Mouse (Mus musculus): ENCODE measurements around the gene Ube2j1. TPM values are rescaled to one million over a fixed set of nuclear protein-coding genes. Genes with fewer than 3 reads are reported as not detected.
"Not testable (repeated sequence)": the region's sequence is repeated elsewhere in the genome, so short reads cannot be mapped to it uniquely, and the experiment has no call there.

Ube2j1 gene
- total RNA-seq (2021), result 10 to 100 TPM; 45.6 to 47.8 TPM
- long read RNA-seq, experiment 1, transcript Ube2j1-202 (8 exons, 3,530 nt), result major isoform, 21 of 73 reads
- long read RNA-seq, experiment 1, partial matches to known transcripts, result 3 of 73 reads
- long read RNA-seq, experiment 1, other reads (novel, unspliced or antisense), result 49 of 73 reads
- long read RNA-seq, experiment 2, transcript Ube2j1-202 (8 exons, 3,530 nt), result major isoform, 15 of 61 reads
- long read RNA-seq, experiment 2, partial matches to known transcripts, result 5 of 61 reads
- long read RNA-seq, experiment 2, other reads (novel, unspliced or antisense), result 40 of 61 reads

DNA sequence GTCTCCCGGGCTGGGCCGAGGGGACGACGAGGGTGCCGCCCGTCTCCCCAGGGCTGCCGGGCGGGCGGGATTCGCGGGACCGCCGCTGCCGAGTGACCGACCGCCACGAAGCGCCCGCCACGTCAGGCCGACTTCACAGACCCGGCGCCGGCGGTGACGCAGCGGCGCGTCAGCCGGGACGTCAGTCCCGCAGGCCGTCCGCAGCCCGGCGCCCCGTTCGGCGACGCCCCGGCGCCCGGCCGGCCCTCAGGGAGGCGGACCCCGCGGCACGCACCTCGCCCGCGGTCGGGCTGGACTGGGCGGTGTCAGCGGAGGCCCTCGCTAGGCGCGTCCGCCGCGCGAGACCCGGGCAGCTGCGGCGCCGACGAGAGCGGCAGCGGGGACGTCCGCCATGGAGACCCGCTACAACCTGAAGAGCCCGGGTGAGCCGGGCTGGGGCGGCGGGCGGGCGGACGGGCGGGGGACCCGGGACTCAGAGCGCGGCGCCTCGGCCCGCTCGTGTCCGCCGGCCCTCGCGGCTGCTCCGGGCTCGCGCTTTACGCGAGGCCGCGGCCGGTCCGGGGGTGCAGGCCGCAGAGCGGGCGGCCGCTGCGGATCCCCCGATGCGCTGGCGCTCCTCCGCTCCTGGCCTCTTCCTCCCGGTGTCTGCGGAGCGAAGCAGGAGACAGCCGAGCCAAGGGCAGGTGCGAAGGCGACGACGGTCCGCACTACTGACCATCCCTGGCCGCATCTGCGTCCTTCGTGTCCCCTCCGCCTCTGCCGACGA, at the start of gene Ube2j1:
TSS of gene Ube2j1 (plus strand) at position 222 of the 766 bp plus-strand sequence.
- intact Hi-C loops (cut with DNase I), result no loop called here
- peak; percentile 84 to 87 for DNase-seq

DNA sequence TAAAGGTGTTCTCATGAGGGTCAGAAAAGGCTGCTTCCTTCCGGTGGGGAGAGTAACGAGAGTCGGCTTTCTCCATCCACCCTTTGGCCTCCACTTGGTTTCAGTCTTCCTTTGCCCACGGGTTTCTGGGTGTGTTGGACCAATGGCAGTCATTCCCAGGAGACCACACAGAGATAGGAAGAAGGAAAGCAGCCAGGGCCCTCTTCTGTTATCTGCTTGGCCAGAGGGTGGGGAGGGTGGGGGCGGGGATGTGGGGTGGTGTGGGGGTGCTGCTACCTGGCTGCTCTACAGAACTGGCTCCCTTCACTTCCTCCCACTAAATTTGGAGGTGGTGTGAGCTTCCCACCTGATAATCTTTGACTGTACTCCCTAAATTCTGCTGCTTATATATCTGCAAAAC, 49.6 kb upstream of the Ube2j1 start:
- intact Hi-C loops (cut with DNase I), result loop anchor here (5.0 kb wide), 1 partner anchor 36 kb away; no protein-coding TSS in a partner anchor
- DNase-seq, result no peak

DNA sequence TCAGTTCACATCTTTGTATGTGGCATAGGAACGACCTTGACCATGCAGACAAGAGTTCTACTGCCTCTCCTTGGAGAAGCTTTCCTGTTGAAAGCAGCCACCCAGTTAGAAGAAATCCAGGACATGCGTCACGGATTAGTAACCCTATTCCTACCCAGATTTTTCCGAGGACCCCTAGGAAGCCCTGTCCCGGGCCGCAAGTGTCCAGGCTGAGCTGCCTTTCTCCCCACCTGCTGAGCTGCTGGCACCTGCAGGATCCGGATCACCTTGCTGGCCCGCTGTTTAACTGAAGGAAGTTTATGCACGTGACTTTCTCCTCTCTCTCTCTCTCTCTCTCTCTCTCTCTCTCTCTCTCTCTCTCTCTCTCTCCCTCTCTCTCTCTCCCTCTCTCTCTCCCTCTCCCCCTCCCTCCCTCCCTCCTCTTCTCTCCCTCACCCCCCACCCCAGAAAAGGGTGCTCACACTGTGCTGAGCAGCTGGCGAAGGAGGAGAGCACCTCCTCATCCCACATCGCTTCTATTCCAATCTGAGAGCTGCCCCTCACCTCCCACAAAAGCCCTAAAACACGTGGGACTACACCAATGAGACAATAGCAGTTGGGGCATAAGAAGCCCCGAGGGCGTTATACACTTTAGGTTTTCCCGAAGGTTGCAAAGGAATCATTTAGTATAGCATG, 49.0 kb upstream of the Ube2j1 start:
- intact Hi-C loops (cut with DNase I), result loop anchor here (5.0 kb wide), 1 partner anchor 35 kb away; no protein-coding TSS in a partner anchor
- DNase-seq, result no peak

DNA sequence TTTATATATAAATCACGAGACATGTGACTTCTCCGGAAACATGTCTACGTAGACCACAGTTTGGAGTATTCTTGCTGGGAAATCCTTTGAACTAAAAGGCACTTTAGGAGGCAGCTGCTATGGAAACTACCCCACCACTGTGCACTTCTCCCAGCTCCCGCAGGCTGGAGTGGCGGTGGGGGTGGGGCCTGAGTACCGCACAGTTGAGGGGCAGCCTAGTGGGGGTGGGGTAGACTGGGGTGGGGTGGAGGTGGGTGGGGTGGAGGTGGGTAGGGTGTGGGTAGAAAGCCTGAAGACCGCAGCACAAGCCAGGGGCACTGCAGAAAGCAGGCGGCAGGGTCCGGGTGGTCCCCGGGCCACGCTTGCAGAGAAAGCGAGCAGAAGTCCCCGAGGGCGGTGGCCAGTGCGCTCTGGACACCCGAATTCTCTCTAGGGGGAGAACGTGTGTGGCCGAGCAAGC, 48.5 kb upstream of the Ube2j1 start, which contains the start of gene Rragd:
TSS of gene Rragd (plus strand) at position 322 of the 460 bp plus-strand sequence.
- intact Hi-C loops (cut with DNase I), result loop anchor here (5.0 kb wide), 1 partner anchor 35 kb away; no protein-coding TSS in a partner anchor

DNA sequence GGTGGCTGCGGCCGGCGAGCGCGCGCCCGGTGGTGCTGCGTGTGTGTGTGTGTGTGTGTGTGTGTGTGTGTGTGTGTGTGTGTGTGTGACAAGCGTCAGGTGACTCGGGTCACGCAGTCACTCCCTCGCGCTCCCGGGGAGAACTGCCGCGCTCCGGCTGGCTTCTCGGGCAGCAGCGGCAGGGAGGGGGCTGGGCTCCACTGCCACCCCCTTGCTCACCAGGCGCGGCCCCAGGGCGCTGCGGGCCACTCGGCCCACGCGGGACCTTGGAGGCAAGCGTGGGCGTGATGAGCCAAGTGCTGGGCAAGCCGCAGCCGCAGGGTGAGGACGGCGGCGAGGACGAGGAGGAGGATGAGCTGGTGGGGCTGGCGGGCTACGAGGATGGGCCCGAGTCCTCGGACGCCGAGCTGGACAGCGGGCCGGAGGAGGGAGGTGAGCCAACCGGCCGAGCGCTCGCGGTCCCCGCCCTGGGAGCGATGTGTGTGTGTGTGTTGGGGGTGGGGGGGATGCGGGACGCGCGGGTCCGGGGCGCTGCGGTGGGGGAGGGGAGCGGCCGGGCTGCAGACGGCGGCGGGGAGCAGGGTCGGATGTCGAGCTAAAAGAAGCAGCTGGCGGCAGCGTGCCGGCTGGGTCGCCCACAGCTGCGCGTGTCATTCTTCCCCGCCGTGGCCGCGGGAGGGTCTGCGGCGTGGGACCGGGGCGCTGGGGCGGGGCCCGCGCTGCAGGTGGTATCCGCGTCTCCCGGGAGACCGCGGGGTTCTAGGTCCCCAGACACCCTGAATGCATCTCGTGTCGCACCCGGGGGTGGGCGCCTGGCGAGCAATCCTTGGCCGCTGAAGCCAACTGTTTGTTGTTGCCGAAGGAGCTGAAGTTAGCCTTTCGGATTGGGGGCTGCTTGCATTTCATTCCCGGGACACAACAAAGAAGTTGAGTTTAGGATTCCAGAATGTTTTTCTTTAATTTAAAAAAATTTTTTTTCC, 47.8 kb upstream of the Ube2j1 start:
- intact Hi-C loops (cut with DNase I), result loop anchor here (5.0 kb wide), 1 partner anchor 34 kb away; no protein-coding TSS in a partner anchor
- peak; percentile 43 to 59 for DNase-seq

More for the DNA sequence above, 48.5 kb upstream of the Ube2j1 start, which contains the start of gene Rragd:
- DNase-seq, result peak in 1 of 2 experiments; percentile 13

DNA sequence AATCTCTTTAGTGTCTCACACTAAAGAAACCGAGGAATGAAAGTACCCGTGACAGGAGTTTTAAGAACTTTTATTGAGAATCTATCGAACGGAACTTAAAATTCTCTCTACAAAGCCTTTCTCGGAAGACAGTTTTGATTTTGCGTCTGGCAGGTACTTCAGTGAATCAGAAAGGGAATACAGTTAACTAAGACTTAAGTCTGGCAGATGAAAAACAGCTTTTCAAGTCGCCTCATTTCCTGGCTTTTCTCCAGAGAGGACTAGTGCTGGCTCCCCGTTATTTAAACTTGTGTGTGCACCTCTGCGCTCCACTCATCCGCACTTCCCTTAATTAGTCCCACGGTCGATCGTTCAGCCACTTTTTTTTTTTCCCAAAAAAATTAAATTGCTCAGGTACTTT, 47.0 kb upstream of the Ube2j1 start:
- no peak for DNase-seq
- intact Hi-C loops (cut with DNase I), result loop anchor here (5.0 kb wide), 1 partner anchor 33 kb away; no protein-coding TSS in a partner anchor

DNA sequence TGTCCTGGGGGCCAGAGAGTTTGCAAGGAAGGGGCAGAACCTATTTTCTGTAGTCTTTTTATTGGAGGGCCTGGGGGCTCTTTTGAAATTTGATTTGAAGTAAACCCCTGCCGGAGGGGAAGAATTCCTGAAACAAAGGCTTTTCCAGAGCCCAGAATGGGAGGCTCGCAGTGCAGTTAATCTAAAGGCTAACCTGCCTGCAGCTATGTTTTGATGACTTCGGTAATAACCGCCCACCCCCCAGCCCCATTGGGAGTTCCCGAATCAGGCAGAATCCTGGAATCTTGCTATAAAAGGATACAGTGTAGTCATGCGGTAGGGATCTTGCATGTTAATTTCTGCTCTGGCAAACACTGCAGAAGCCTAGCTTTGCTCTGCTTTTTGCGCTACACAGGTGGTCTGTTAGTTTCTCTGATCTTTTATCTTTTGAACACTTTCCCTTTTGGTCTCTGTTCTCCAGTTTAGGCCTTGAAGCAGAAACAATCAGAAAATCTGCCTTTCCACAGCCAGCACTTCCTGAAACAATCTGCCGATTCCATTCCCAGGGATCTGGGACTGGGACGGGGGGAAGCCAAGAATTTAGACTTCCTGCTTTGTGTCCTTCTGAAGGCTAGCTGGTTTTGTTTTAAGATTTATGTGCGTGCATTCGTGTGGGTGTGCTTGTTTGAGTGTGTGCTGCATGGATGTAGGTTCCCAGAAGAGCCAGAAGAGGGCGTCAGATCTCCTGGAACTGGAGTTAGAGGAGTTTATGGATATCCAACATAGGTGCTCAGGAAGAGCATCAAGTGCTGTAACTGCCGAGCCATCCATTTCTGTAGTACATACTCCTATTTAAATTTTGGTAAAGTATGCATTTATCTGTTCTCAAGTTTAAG, 46.2 kb upstream of the Ube2j1 start:
- DNase-seq, result no peak
- intact Hi-C loops (cut with DNase I), result loop anchor here (5.0 kb wide), 1 partner anchor 32 kb away; no protein-coding TSS in a partner anchor

DNA sequence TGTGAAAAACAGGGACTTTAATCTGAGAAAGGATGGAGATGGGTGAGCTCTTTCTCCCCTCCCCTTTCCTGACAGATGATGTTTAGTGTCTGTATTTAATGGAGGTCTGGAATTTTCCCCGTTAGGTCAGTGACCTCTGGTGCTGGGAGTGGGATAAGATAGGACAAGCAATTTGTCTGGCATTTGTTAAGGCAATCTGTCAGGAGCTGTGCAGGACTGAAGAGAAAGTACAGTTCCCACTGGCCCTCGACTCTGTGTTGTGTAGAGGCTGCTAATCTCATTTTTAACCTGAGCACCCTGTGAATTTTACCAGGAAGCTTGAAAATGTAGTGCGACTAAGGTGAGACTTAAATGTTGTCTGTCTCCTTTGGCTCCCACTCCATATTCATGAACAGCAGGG, 45.5 kb upstream of the Ube2j1 start:
- intact Hi-C loops (cut with DNase I), result no loop called here

DNA sequence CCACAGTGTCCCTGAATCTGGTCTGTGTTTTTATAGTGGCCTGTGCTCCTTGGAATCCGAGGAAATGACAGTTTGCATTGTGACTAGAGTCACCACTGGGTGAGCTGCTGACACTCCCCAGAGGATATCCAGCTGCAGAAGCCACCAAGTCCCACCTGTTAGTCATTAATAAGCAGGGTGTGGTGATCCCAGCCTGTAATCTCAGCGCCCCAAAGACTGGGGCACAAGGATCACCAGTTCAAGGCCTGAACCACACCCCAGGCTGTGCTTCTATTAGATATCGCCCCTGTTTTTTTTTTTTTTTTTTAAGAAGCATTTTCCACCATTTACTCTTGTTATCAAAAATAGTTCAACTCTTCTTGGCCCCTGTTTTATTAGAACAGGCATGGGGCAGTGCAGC, 44.2 kb upstream of the Ube2j1 start:
- DNase-seq, result no peak
- intact Hi-C loops (cut with DNase I), result no loop called here

More for the DNA sequence above, 45.5 kb upstream of the Ube2j1 start:
- DNase-seq, result no peak

DNA sequence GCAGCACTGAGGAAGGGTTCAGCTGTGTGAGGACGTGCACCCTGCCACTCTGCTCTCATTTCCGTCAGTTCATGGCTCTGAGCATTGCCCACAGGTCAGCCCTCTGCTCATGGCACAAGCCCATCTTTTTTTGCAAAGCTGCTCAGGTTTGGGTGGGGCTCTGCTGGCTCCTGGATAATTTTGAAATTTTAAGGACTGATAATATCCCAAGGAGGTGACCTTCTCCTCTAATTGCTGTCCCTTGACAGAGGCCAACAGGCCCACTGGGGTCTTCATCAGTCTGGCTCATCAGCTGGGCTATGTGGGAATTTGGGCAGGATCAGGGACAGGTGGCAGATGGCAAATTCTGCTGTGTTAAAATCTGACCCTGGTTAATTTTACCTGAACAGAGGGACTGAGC, 41.9 kb upstream of the Ube2j1 start:
- no peak for DNase-seq
- intact Hi-C loops (cut with DNase I), result no loop called here

DNA sequence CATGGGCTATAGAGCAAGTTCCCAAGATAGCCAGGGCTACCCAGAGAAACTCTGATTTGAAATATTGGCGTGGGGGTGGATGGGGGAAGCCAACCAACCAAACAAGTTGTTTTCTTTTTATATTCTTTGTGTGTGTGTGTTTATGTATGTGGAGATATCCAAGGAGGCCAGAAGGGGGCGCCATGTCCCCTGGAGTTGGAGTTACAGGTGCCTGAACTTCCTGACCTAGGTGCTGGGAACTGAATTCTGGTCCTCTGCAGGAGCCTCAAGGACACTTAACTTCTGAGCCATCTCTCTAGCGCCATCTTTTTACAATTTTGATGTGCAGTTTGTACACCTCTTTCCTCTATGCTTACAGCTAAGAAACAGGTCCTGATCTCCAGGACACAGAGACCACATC, 37.0 kb upstream of the Ube2j1 start:
- intact Hi-C loops (cut with DNase I), result no loop called here
- DNase-seq, result no peak

DNA sequence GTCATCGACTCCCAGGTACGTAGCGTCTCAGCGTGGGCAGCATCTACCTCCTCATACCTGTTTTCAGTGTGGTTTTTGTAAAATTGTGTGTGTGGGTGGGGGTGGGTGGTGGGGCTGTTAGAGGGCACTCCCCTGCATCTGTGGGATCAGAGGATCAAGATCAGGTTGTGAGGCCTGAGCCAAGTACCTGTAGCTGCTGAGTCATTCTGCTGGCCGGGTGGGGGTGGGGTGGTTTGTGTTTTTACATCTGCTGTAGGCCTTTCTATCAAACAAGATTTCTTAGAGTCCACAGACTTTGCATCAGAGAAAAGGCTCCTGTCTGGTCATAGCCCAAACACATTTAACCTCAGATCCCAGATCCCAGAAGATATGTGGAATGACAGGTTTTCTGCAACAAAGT, 35.1 kb upstream of the Ube2j1 start:
- DNase-seq, result no peak
- intact Hi-C loops (cut with DNase I), result no loop called here

DNA sequence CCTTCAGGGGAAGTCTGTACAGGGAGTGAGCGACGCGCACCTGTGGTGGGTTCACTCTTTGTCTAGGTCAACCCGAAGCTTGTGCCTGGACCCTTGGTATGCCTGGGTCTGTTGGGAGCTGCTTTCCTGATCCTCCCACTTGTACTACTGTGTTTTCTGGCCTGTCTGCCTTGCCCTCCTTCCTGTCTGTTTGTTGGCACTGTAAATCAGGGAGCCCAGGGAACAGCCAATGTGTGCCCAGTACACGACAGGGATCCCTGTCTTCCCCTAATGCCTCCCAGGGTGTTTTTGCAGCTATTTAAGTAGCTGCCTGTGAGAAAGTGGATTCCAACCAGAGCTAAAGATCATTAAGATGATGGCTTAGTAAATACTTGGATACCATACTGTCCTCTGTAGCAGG, 33.6 kb upstream of the Ube2j1 start:
- intact Hi-C loops (cut with DNase I), result no loop called here

DNA sequence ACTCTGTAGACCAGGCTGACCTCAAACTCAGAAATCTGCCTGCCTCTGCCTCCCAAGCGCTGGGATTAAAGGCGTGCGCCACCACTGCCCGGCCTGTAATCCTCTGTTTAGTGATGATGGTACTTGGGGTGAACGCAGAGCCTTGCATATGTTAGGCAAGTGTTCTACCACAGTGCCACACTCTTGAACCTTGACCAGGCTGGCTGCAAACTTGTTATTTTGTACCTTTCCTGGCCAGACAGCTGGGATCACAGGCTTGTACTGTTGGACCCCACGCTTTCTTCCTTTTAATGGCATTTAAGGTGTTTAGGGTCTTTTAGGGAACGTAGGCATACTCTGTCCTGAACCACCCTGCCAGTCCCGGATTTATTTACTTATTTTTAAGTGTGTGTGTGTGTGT, 32.2 kb upstream of the Ube2j1 start:
- DNase-seq, result no peak
- intact Hi-C loops (cut with DNase I), result no loop called here

More for the DNA sequence above, 33.6 kb upstream of the Ube2j1 start:
- no peak for DNase-seq

DNA sequence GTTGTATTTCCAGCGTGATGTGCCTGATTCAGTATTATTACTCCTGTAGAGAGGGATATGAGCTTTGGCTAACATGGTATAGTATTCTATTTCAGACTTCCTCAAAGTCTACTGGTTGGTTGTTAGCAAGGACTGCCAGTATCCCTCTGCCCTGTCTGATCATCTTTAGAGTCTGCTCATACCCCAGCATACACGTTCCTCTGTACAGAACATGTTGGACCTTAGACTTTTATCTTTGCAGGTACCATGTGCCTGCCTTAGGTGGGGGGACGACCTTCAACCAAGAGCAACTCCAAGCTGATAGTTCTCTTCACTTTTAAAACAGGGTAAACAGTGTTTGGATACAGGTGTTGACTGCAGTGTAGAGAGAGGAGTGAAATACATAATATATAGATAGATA, 29.1 kb upstream of the Ube2j1 start:
- DNase-seq, result no peak
- intact Hi-C loops (cut with DNase I), result no loop called here

DNA sequence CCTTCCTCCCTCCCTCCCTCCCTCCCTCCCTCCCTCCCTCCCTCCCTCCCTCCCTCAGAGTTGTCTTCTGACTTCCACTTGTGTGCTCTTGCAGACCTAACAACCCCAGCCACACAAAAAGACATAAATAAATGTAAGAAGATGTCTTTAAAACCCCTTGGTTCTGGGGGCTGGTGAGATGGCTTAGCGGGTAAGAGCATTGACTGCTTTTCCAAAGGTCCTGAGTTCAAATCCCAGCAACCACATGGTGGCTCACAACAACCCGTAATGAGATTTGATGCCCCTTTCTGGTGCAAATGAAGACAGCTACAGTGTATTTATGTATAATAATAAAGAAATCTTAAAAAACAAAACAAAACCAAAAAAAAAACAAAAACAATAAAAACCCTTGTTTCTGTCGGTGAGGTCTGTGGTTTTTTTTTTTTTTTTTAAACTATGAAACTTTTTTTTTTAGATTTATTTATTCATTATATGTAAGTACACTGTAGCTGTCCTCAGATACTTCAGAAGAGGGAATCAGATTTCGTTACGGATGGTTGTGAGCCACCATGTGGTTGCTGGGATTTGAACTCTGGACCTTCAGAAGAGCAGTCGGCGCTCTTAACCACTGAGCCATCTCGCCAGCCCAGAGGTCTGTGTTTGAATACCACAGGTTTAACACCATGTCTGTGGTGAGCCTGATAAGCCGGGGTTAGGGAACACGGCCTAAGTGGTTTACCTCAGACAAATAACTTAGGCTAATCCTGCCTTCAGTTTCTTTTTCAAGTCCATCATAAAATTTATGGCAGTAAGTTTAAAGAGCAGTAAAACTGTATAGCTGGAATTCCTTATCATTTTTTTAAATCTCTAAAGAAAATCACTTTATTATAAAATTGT, 25.4 kb upstream of the Ube2j1 start:
- intact Hi-C loops (cut with DNase I); DNase-seq: not testable (repeated sequence)

DNA sequence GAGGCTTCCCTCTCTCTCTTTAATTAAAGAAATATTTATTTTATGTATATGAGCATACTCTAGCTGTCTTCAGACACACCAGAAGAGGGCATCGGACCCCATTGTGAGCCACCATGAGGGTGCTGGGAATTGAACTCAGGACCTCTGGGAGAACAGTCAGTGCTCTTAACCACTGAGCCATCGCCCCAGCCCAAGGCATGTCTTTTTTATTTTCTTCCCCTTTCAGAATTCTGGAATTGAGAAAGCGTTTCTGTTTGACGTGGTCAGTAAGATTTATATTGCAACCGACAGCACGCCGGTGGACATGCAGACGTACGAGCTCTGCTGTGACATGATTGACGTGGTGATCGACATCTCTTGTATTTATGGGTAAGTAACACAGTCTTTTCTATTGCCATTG, 24.4 kb upstream of the Ube2j1 start:
- DNase-seq, result no peak
- intact Hi-C loops (cut with DNase I), result no loop called here
